Mouse (Mus musculus) heart, postnatal 25 days (tissue): ENCODE results near the gene Prr12. TPM values are rescaled to one million over a fixed set of nuclear protein-coding genes. Genes with fewer than 3 reads are reported as not detected.
"Not testable (repeated sequence)": the region's sequence is repeated elsewhere in the genome, so short reads cannot be mapped to it uniquely, and the experiment has no call there.

ENCODE experiments used
- DNase-seq: peaks from one replicate; pipeline ENCODE4 v3.0.0; 2022; ENCODE audit warnings: low spot score
- intact Hi-C: fragments of 180-260 bp; cut with DNase I; formaldehyde crosslinking; loops from one replicate; pipeline ENCODE4 v1.15.1; 2025
- total RNA-seq, 2 experiments: library from RNA; stranded (reverse); gene quantifications; 2 replicates each; pipeline ENCODE4 v1.2.3; 2021

The Prr12 gene
- 10 to 100 TPM; 23.2 to 27.7 TPM for total RNA-seq

GRCm38 (mm10) chr7:45052862-45053116 lies at the start of gene Prr12:
Prr12 (minus strand) TSS chr7:45052881.
- intact Hi-C loops: loop anchor here (2.0 kb wide), 1 partner anchor 32 kb away; no protein-coding TSS in a partner anchor
- DNase-seq: no peak

DNA sequence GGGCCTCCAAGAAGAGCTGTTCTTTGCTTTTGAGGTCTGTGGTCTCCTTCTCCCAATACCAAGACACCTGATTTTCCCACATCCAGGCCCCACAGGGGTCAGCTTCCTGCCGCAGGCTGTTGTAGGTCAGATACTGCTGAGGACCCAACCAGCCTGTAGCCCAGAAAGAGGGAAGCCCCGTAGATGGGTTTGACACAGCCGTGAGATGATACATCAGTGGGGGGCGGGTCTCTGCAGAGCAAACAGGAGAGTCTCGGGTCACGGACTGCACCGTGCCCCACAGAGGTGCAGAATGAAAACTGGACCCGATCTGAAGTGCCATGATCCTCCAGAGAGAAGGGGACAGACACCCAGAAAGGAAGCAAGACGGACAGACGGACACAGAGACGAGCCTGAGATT lies 49.8 kb upstream of the Prr12 start:
- intact Hi-C loops: loop anchor here (2.0 kb wide), 1 partner anchor 20 kb away; no protein-coding TSS in a partner anchor
- DNase-seq: no peak

DNA sequence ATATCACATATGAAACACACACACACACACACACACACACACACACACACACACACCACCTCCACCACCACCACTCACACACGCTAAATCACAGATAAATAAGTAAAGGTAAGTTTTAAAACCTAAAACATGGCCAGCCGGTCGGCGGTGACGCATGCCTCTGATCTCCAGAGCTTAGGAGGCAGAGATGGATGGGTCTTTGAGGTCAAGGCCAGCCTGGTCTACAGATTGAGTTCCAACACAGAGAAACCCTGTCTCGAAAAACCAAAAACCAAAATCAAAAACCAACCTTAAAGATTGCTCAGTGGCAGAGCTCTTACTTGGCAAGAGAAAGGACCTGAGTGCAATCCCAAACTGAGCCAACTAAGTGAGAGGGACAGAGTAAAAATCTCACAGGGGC lies 47.4 kb upstream of the Prr12 start:
- DNase-seq: no peak
- intact Hi-C loops: no loop called here

GRCm38 (mm10) chr7:45098541-45099240 lies 46.0 kb upstream of the Prr12 start:
- intact Hi-C loops: no loop called here
- DNase-seq: no peak

- intact Hi-C loops: no loop called here
- no peak for DNase-seq
These were observed 44.8 kb upstream of the Prr12 start for GRCm38 (mm10) chr7:45097479-45097878.

DNA sequence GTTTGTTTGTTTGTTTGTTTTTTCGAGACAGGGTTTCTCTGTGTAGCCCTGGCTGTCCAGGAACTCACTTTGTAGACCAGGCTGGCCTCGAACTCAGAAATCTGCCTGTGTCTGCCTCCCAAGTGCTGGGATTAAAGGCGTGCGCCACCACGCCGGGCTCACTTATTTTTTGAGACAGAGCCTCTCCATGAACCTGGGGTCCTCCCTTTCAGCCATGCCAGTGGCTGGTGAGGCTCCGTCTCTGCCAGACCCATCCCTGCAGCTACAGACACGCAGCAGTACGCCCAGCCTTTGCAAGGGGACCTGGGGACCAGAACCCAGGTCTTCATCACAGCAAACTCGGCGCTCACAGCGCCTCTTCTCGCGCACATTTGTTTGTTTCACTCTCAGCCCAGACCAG lies 43.3 kb upstream of the Prr12 start:
- intact Hi-C loops, DNase-seq: not testable (repeated sequence)

- no peak for DNase-seq
- intact Hi-C loops: no loop called here
These were observed 42.7 kb upstream of the Prr12 start for GRCm38 (mm10) chr7:45095367-45095766.

- no peak for DNase-seq
- intact Hi-C loops: no loop called here
These were observed 41.4 kb upstream of the Prr12 start for GRCm38 (mm10) chr7:45094121-45094520.

GRCm38 (mm10) chr7:45093516-45093905 lies 40.8 kb upstream of the Prr12 start:
- DNase-seq: no peak
- intact Hi-C loops: no loop called here

GRCm38 (mm10) chr7:45092828-45093515 lies 40.3 kb upstream of the Prr12 start:
- intact Hi-C loops: no loop called here
- no peak for DNase-seq

- intact Hi-C loops: no loop called here
- peak; percentile 88 for DNase-seq
These were observed 39.4 kb upstream of the Prr12 start, which contains the start of gene Rcn3 for GRCm38 (mm10) chr7:45092048-45092447. Rcn3 (minus strand) TSS chr7:45092221.

GRCm38 (mm10) chr7:45091001-45091990 lies 38.6 kb upstream of the Prr12 start:
- peak; percentile 21 for DNase-seq
- intact Hi-C loops: no loop called here

GRCm38 (mm10) chr7:45090251-45090977 lies 37.7 kb upstream of the Prr12 start:
- DNase-seq: no peak
- intact Hi-C loops: no loop called here

DNA sequence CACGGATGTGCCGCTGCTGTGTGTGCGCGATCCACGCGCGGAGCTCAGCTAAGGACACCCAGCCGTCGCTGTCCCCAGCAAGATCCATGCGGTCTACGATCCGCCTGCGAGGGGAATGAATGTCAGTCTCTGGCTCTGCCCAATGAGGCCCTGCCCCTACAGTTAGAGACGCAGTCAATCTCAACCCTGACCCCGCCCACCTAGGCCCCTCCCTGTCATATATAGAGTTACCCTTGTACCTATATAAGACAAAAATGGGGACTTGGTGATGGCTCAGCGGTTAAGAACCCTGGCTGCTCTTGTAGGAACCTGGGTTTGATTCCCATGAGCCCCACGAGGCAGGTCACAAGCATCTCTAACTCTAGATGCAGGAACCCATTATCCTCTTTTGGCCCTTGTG lies 35.9 kb upstream of the Prr12 start:
- DNase-seq: no peak
- intact Hi-C loops: no loop called here

DNA sequence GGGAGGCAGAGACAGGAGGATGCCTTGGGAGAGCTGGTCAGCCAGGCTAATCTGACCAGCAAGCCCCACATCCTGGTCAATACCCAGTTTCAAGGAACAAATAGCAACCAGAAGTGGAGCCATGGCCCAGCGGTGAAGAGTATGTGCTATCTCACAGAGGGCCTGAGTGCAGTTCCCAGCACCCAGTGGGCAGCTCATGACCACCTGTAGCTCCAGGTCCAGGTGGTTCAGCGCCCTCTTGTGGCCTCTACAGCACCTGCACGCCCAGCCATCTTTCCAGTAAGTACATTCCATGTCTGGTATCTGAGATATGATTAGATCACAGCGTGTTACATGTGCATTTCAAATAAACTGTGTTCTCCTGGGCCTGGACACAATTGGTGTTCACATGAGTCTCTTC lies 33.4 kb upstream of the Prr12 start:
- intact Hi-C loops: no loop called here
- no peak for DNase-seq

GRCm38 (mm10) chr7:45083300-45083890 lies 30.7 kb upstream of the Prr12 start:
- intact Hi-C loops: loop anchor here (2.0 kb wide), 1 partner anchor 19 kb away; the partner anchor contains the start of gene Fcgrt
- DNase-seq: no peak

DNA sequence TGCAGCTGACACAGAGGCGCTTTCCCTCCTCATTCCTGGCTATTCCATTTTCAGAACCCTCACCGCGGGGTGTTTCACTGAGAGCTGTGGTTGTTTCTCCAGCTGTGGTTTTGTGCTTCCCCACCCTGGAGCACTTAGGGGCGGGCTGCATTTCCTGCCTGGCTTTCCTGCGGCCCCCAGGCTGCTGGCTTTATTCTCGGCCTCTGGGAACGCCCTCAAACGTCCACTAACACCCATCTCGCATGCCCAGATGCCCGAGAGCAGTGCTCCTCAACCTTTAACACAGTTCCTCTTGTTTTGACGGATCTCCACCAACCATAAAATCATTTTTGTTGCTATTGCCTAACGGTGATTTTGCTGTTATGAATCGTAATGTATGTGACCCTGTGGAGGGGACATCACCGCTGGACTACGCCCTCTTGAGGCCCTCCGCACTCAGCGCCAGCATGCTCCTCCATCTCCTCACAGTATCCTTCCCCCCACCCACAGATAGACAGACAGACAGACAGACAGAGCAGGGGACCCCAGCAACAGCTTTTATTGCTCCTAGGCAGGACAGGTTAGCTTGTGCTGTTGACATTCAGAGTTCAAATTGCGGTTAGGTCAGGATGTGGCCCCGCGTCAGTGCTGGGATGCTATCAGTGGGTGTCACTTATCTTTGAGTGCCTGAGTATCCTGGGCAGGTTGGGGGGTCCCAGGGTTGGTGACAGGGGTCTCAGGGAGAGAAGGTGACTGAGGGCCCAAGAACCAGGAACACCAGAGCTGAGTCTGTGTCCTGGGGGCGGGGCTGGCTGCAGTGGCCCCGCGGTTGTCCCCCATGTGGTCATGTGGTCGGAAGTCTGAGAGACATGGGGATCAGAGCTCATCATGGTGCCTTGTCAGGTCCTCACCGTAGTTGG lies 30.0 kb upstream of the Prr12 start:
- peak; percentile 68 for DNase-seq
- intact Hi-C loops: loop anchor here (2.0 kb wide), 1 partner anchor 20 kb away; the partner anchor contains the start of gene Fcgrt

DNA sequence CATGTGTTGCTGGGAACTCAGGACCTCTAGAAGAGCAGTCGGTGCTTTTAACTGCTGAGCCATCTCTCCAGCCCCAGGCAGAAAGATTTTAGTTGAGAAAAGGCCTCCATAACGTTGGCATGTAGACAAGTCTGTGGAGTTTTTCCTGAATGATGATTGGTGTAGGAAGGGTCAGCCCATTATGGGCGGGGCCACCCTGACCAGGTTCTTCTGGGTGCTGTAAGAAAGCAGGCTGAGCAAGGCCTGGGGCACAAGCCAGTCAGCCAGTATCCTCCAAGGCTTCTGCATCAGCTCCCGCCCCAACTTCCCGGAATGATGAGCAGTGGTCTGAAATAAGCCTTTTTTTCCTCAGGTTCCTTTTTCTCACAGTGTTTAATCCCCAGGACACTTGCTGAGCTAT lies 28.3 kb upstream of the Prr12 start:
- no peak for DNase-seq
- intact Hi-C loops: no loop called here
